Mouse (Mus musculus): ENCODE measurements around the gene Tmem132c. TPM values are rescaled to one million over a fixed set of nuclear protein-coding genes. Genes with fewer than 3 reads are reported as not detected.

The Tmem132c gene
- total RNA-seq, 2 experiments from 2014 or later, result 6.7 to 6.8 TPM

DNA sequence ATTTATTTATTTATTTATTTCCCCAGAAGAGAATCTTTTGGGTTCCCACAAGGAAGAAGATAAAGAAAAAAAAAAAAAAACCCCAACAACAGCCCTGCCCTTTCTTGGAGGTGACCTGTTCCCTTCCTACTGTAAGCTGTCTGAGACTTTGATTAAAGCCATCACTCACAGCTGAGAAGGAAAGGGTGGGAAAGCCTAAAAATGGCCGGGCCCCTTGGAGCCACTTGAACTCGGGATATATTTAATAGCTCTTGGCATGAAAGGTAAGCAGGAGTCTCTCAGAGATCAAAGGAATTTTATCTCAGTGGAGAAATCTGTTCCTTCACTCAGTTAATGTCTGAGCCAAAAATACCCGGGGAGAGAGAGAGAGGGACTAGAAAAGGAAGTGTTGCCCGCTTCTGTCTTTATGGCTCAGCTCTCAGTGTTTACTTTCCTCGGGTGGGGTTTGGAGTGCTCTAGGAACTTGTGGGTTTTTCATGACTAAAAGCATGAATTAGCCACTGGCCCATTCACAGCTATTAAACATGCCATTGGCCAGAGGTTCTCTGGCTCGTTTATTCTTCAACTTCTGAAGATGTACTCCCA is 41.0 kb downstream of the Tmem132c start:
- no peak for DNase-seq (ENCODE audit: low spot score in 2 of 2)

DNA sequence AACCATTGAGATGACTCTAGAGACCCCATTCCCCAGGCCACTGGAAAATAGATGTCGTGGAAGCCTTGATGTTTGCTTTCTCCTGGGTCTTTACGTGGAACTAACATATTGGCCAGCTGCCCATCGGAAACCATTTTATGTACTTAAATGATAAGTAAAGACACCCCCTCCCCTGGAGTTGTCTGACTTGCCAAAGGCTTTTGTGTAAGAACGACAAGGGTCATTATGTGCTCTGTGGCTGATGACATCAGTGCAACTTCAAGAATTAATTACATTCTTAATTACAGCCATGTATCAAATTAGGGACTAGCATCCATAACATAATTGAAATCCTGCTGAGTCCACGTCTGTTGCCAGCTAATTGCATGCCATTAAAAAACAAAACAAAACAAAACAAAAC is 45.3 kb downstream of the Tmem132c start:
- no peak for DNase-seq (ENCODE audit: low spot score in 2 of 2)

DNA sequence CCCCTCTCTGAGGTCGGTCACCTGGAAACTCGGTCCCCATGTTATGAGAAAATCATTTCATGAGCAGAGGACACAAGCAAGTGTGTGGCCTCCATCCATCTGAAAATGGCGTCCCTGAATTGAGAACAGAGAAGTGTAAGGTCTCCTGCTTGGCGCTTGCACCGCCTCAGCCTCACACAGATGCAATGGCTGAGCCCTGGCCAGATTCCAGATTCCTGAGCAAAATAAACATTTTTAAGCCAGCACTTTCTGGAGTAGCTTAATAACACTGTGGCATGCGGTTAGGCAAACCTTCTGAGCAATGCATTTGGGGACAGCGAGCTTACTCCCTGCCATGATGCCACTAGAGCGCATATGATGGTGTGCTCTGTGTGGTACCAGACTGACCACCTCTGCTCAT is 48.1 kb downstream of the Tmem132c start:
- no peak for DNase-seq (ENCODE audit: low spot score in 2 of 2)

DNA sequence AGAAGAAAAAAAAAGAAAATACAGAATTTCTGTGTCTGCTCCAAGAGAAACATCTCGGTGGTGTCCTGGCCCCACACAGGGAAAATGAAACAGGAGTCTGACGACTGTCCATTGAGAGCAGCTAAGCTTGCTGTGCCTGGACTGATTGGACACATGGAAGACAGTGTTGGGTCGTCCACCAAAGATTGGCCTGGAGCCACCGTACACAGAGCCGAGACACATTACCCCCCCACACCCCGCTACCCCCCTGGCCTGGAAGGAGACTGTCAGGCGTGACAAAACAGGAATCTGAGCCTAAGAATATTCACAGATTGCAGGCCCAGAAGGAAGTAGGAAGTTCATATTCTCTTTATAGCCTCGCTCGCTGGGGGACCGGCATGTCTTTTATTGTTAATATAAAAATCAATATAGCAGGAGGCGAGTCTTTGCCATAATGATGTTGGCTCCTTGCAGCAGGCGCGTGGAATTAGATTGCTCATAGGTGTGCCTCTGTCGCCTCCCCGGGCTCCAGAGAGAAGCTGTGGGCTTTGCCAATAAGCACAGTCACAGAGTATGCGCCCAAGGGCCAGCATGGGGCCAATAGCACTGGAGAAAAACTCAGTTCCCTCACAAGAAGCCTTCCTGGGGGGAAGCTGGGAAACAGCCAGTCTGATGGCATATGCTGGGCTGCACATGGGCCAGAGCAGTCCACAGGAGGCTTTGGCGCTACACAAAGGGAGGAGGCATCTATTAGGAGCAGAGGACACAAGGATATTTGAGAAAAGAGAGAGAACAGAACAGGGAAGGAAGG is 49.0 kb downstream of the Tmem132c start:
- DNase-seq (ENCODE audit: low spot score in 2 of 2), result no peak

DNA sequence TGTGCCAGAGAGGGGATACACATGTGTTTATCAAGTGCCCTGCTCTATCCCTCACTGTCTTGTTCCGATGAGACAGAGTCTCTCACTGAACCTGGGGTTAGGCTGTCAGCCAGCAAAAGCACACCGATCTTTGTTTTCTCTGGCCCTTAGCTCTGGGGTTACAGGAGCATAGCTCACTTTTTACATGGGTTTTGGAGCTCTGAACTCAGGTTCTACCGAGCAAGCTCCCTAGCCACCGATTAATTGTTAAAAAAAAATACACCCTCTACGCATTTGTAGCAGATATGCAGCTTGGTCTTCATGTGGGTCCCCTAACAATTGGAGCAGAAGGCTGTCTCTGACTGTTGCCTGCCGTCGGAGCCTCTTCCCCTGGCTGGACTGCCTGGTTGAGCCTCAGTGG is 50.0 kb downstream of the Tmem132c start:
- DNase-seq (ENCODE audit: low spot score in 2 of 2), result no peak

DNA sequence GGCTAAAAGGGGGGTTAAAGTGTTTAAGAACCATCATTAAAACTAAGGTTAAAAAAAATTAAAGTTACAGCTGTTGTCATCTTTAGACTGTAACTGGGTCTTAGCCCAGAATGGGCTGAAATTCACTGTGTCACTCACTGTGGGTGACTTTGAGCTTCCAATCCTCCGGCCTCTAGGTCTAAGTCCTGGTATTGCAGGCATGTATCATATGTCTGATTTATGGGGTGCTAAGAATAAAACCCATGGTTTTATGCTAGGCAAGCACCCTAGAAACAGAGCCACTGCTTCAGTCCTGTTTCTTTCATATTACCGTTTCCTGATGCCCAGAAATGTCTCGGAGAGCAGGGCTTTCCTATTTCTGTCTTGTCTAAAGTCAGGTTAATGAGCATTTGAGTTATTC is 52.1 kb downstream of the Tmem132c start:
- no peak for DNase-seq (ENCODE audit: low spot score in 2 of 2)

DNA sequence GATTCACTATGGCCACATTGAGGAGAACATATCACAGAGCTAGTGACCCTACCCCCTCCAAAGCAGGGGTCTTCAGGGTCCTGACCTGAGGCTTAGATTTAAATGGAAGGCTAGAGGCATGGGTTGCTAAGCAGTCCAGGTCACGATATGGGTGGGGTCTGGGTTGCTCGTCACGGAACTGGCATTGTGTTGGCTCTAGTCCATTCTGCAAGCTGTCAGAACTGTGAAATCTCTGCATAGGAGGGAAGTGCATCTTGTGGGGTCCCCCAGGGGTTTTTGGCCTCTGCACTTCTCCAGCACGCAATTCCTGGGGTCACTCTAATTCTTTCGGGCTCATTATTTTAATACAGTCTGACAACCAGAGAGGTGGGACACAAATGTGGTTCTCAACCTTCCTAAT is 55.9 kb downstream of the Tmem132c start:
- DNase-seq (ENCODE audit: low spot score in 2 of 2), result no peak

DNA sequence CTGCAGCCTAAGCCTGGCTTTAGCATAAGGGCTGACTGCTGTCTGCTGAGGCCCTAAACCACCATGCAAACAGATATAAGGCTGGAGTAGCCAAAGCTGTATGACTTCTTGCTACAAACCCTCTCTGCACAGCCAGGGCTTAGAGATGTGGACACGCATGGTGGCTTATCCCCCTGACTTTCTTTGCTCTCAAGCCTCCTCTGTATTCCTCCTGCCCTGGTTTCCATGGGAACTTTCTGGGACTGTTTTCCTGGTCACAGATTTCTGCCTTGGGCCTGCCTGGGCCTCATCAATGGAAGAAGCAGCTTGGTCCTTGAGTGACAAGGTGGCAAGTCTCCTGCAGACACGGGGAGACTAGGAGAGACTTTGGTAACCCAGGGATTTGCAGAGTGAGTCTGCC is 56.5 kb downstream of the Tmem132c start:
- no peak for DNase-seq (ENCODE audit: low spot score in 2 of 2)

DNA sequence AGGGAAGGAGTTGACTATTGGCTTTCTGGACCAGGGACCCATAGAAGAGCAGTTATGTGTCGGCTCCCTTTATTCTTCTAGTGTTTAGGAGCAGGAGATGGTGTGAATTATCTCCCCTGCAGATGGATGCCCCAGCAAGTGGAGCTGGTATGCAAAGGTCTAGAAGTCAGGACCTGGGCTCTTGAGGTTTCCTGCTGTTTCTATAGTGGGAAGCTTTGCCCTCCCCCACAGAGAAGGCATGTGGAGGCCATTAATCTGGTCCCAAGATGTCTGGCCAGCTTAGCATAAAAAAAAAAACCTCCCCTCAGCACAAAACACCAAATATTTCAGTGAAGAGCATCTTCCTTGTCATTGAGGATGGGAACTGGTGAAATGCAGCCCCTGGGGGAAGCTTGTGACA is 57.4 kb downstream of the Tmem132c start:
- DNase-seq (ENCODE audit: low spot score in 2 of 2), result no peak

DNA sequence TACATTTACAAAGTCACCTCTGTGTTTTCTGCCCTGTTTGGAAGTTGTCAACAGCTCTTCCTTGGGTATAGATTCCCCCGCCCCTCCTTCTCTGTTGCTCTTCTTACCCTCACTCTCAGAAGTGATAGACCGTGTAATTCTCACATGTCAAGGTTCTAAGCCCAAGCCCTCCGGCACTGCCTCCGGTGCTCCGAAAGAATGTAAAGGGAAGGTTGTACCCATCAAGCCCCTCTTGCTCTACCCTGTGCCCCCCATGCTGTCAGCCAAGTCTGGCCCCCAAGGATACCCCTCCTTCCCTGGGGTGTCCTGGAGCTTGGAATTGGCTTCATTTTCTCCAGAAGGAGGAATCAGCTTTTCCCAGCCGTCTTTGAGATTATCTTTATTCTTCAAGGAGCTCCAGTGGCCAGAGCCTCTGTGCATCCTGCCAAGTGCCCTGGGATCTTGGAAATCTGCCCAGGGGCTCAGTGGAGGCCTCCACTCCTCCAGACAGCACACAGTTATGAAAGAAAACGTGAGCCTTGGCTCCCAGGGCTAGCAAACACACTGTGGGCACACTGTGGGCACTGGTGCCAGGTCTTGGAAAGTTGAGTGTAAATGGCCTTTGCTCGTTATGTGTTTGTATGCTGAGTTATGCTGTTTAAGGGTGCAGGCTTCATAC is 59.1 kb downstream of the Tmem132c start:
- no peak for DNase-seq (ENCODE audit: low spot score in 2 of 2)

DNA sequence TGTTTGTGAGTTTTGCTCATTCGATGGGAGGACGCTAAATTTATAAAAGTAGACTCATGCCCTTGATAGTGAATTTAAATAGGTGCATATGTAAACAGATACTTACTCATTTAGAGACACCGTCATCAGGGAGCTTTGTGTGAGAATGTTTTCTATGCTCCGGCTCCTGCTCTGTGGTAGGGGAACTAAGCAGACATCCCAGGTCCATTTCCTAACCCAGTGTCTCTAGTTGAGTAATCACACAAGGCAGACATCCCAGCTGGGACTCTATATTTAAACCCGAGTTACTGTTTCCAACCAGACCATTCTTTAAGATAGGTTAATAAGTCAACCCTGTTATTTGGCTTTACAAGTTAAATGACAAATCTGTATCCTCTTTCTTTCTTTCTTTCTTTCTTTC is 63.7 kb downstream of the Tmem132c start:
- DNase-seq (ENCODE audit: low spot score in 2 of 2), result no peak

DNA sequence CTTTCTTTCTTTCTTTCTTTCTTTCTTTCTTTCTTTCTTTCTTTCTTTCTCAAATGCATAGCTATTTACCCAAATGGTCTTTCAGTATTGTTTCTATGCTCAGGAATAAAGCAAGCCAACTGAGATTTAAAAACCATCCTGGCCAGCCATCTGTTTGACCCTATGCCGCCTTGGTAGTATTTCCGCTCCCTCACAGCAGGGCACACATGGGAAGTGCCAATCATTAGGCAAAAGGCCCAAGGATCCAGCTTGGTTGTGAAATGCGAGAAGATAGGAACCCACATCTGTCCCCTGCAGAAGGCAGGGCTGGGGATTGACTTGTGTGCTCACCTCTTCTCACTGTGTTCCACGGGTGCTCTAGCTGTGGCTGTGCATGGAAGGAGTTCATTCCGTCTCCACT is 64.1 kb downstream of the Tmem132c start:
- DNase-seq (ENCODE audit: low spot score in 2 of 2), result no peak

DNA sequence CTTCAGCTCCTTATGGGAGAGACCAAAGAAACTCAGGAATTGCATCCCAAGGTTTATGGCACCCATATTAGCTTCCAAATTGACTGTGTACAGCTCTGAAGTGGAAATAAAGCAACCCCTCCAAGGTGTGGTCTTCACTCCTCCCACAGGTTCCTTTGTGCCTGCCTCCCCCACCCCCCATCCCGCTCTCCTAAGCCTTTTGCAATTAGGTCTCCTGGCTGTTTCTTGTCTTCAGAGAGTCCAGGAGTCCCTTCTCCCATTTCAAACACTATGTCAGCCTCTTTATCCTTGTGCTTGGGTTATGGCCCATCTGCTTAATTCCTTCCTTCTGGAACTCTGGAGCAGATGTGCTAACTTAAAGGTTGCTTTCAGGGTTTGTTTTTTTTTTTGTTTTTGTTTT is 65.1 kb downstream of the Tmem132c start:
- no peak for DNase-seq (ENCODE audit: low spot score in 2 of 2)

DNA sequence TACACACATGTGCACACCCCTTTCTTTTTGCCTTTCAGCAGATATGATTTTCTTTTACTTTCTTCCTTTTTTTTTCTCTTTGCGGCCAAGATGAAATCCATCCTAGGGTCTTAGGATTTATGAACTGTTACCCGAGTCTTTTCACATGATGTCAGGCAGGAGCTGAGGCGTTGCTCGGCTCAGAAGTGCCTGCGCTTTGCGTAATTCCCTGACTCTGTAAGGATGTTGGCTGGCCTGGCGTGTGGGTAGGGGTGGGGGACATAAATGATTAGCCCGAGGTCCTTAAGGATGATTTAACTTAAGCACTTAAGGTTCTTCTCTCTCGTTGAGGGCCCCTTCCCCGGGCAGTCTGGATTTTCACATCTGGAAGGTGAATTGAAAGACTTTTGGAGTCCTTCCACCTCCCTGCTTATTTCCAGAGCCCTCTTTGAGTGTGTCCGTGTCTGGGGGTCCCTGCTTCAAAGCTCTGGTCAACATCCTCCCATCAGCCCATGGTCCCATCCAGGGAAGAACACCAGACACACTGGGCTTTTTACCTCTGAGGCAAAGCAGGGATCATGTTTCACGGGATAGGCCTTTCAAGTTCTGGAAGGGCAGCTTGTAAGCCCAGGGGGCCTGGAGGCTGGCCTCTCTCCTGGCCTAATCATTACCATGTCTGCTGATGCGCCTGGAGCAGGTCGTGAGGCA is 68.9 kb downstream of the Tmem132c start:
- no peak for DNase-seq (ENCODE audit: low spot score in 2 of 2)

DNA sequence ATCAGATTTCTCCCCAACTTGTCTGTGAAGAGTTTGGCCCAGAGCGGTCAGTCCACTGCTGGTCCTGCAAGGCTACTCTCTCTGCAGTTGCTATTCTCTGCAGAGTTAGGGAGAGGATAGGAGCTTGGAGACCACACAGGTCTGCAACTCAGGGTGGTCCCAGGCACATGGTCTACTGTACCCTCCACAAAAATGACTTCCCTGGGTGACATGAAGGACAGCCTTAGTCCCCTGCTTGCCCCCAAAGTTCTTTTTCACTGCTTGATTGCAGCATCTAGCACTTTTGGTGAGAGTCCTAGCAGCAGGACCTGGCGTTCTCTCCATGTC is 69.4 kb downstream of the Tmem132c start:
- no peak for DNase-seq (ENCODE audit: low spot score in 2 of 2)

DNA sequence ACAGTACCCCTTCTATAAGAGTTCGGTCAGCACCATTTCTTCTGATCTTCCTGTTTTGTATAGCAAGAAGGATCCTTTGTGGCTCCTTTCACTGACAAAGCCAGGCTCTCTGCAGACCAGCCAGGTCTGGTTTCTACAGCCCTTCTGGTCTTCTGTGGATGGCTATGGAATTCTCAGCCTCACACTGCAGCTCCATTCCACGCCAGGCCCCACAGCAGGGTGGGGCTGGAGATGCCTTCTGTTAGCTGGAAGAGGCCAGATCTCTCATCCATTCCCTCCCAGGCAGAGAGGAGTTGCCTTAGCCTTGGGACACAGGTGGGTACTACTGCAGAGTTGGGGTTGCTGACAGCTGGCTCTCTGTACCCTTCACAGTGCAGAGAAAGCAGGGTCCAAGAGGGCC is 72.0 kb downstream of the Tmem132c start:
- DNase-seq (ENCODE audit: low spot score in 2 of 2), result no peak

DNA sequence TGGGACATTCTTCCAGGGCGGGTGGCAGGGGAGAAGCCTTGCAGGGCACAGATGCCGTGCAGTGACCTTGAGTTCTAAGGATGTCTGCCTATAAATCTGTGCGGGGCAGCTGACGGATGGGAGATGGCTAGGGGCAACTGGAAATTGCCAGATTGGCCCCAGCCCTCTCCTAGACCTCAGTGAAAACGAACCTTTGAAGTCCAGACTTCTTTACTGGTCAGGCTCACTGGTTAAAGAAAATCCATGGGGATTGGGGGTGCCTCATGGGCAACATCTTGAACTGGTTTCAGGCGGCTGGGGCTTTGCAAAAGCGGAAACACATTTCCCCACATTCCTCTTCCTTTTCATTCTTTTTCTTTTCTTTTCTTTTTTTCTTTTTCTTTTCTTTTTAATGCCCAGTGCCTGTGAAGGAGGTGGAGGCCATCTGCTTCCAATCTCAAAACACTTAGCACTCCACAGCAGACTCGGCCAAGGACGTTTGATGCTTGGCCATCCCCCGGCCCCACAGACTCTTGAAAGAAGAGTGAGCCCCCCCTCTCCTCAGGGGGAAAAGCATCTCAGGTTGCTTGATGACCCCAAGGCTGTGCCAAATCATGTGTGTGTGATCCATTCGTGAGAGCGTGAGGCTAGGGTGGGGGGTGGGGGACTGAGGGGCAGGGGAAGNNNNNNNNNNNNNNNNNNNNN is 77.6 kb downstream of the Tmem132c start:
- DNase-seq (ENCODE audit: low spot score in 2 of 2), result no peak

DNA sequence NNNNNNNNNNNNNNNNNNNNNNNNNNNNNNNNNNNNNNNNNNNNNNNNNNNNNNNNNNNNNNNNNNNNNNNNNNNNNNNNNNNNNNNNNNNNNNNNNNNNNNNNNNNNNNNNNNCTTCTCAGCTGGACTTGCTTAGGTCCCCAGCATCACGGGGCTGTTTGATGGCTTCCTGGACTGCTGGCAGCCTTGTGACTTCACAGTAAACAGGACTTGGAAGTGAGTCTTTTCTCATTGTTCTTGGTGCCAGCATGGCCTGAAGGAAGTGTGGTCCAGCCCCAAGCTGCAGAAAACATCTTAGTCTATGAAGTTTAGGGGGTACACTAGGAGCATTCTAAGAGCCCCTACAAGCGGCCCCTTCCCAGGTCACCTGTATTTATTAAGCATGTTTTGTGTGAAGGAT is 83.0 kb downstream of the Tmem132c start:
- no peak for DNase-seq (ENCODE audit: low spot score in 2 of 2)

DNA sequence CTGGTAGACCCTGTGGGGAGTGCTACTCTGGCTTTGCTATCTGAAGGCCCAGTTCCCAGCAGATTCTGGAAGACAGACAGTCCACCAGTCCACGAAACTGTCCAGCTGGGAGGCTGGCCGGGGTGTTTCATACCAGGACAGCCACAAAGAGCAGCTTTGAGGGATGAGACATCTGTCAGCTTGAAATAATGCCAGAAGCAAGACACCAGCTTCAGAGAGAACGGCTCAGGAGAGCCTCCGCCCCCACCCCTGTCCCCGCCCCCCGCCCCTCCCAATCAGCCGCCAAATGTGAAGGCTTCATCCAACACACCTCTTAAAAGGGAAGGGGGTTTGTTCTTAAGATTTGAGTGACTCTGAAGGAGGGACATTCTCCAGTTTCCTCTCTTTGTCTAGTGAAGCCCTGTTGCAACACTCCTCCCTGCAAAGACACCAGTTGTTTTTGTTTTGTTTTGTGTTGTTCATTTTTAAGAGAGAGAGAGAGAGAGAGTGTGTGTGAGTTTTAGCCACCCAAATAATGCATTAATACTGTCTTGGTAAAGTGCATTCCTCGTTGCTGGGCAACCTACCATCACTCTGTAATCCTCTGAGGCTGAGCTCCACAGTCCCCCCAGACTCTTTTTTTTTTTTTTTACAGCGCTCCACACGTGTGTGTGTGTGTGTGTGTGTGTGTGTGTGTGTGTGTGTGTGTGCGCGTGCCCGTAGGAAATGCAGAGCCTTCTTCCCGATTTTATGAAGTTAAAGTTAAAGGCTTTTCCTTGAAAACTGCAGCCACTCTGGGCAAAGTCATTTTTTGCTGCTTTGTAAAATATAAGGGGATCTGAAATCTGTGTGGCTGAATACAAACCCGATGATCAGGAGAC is 94.7 kb downstream of the Tmem132c start:
- DNase-seq (ENCODE audit: low spot score in 2 of 2), result peak in 1 of 2 experiments; percentile 13

DNA sequence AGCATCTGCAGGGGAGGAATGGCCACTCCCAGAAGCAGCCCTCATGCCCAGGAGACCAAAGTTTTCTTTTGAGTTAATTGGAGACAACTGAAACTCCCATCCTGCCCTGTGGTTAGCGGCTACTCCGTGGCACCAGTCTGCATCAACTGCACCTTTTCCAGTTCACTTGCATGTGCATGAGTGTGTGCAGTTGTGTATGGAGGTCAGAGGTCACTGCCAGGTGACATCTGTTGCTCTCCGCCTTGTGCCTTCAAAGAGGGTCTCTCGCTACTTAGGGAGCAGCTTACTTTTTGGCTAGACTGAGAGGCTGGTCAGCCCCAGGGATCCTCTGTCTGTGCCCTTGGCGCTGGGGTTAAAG is 95.3 kb downstream of the Tmem132c start:
- DNase-seq (ENCODE audit: low spot score in 2 of 2), result no peak

DNA sequence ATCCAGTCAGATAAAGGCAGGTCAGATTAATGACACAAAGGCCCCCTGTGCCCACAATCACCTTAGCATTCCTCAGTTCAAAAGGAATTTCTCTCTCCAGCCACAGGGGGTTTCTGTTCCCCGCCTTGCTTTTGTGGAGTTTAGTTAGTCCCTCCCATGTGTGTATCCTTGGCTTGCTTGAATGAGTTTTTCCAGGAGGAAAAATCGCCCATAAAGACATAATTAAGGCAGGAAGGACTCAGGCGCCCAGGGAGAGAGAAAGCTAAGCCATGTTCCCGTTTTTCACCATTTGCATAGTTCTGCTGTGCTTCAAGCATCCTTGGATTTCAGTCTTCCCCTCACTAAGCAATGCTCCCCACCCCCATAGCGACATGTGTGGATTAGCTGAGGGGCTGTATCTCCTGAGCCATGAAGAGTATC is 97.4 kb downstream of the Tmem132c start:
- no peak for DNase-seq (ENCODE audit: low spot score in 2 of 2)
